Mouse (Mus musculus) olfactory bulb, adult 2 months (tissue): ENCODE measurements around the gene Akap13.

Experiments
- CTCF ChIP-seq: fragments of 200-500 bp; IDR thresholded peaks from 2 replicates; pipeline ENCODE4 v1.5.1; 2012; ENCODE audit warnings: low read depth, mild to moderate bottlenecking, low read length, moderate library complexity; ENCODE audit not compliant: insufficient read depth
- POLR2A ChIP-seq: fragments of 200-500 bp; IDR thresholded peaks from 2 replicates; pipeline ENCODE4 v1.6.1; 2012; ENCODE audit warnings: mild to moderate bottlenecking, low read depth, low read length, moderate library complexity; ENCODE audit not compliant: insufficient read depth

DNA sequence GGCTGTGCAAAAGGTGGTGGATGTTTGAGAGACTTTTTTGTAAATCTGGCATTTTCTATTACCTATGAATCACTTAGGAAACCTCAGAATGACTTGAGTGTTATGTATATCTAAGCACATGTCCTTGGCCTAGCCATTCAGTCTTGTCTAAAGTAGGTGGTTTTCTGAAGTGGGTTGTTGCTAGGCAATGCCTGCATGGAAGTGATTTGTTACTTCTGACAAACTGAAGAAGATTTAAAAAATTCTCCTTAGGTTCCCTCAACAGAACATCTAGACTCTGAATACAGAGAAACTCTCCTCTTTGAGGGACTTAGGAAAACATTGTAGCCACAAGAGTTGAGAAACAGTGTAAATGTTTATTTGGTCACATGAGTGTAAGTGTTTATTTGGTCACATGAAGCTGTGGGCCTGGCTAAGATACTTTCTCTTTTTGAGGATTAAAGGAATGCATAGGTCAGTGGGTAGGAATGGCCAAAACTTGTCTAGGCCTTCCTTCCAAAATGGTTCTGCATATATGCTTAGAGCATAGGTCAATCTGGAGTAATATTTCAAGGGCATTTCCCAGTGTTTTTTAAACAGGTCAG lies 8.3 kb downstream of the Akap13 start:
- no peak for TF ChIP-seq POLR2A
- TF ChIP-seq CTCF, result no peak
